Mouse (Mus musculus): ENCODE measurements around the gene Zswim2.
A peak's percentile ranks its signal among the peaks of the same experiment; 100 is the strongest.
"Not testable (repeated sequence)": the region's sequence is repeated elsewhere in the genome, so short reads cannot be mapped to it uniquely, and the experiment has no call there.

Zswim2 gene

GRCm38 (mm10) chr2:83940931-83941361, at the start of gene Zswim2:
Gene Zswim2 (minus strand): TSS chr2:83941228.
- DNase-seq (ENCODE audit: low spot score), result peak; percentile 3

GRCm38 (mm10) chr2:83990253-83990652, 49.2 kb upstream of the Zswim2 start, which contains the start of gene Gm13691:
Gene Gm13691 (plus strand): TSS chr2:83990553.
- DNase-seq (ENCODE audit: low spot score), result not testable (repeated sequence)

- DNase-seq (ENCODE audit: low spot score), result not testable (repeated sequence)
Observed at GRCm38 (mm10) chr2:83984443-83984842, 43.4 kb upstream of the Zswim2 start, which contains the start of gene Gm13697. Gene Gm13697 (plus strand): TSS chr2:83984743.

GRCm38 (mm10) chr2:83978633-83979032, 37.6 kb upstream of the Zswim2 start, which contains the start of gene Gm13694:
Gene Gm13694 (plus strand): TSS chr2:83978933.
- DNase-seq (ENCODE audit: low spot score), result not testable (repeated sequence)

GRCm38 (mm10) chr2:83972823-83973222, 31.8 kb upstream of the Zswim2 start, which contains the start of gene Gm13696:
Gene Gm13696 (plus strand): TSS chr2:83973123.
- not testable (repeated sequence) for DNase-seq (ENCODE audit: low spot score)

GRCm38 (mm10) chr2:83967013-83967412, 26.0 kb upstream of the Zswim2 start, which contains the start of gene Gm13695:
Gene Gm13695 (plus strand): TSS chr2:83967313.
- DNase-seq (ENCODE audit: low spot score), result not testable (repeated sequence)

GRCm38 (mm10) chr2:83961203-83961602, 20.2 kb upstream of the Zswim2 start, which contains the start of gene Gm13693:
Gene Gm13693 (plus strand): TSS chr2:83961503.
- DNase-seq (ENCODE audit: low spot score), result not testable (repeated sequence)

- DNase-seq (ENCODE audit: low spot score), result not testable (repeated sequence)
Observed at GRCm38 (mm10) chr2:83955393-83955792, 14.4 kb upstream of the Zswim2 start, which contains the start of gene Gm13698. Gene Gm13698 (plus strand): TSS chr2:83955693.

GRCm38 (mm10) chr2:83941792-83942191, 764 bp upstream of the Zswim2 start:
- no peak for DNase-seq (ENCODE audit: low spot score)

GRCm38 (mm10) chr2:83941378-83941777, 350 bp upstream of the Zswim2 start:
- no peak for DNase-seq (ENCODE audit: low spot score)

GRCm38 (mm10) chr2:83929478-83930088, 11.4 kb downstream of the Zswim2 start:
- no peak for DNase-seq (ENCODE audit: low spot score)

- no peak for DNase-seq (ENCODE audit: low spot score)
Observed at GRCm38 (mm10) chr2:83901896-83902540, 39.0 kb downstream of the Zswim2 start.

- no peak for DNase-seq (ENCODE audit: low spot score)
Observed at GRCm38 (mm10) chr2:83893701-83894100, 47.3 kb downstream of the Zswim2 start.

- DNase-seq (ENCODE audit: low spot score), result no peak
Observed at GRCm38 (mm10) chr2:83883850-83884420, 57.1 kb downstream of the Zswim2 start.
